Mouse (Mus musculus) midbrain, embryonic 16.5 days (tissue): Measurements from ENCODE around the gene Cd9. TPM values are rescaled to one million over a fixed set of nuclear protein-coding genes. Genes with fewer than 3 reads are reported as not detected.

ENCODE experiments used
- ATAC-seq: fragments of 200-750 bp; cut with Nextera tagmentation; 2 replicates; pipeline ENCODE4 v1.8.0; 2017; ENCODE audit warnings: moderate TSS enrichment
- H3K27ac ChIP-seq: fragments of 300-500 bp; sonication (generic); 2 replicates; pipeline ENCODE4 v1.5.1; 2014; ENCODE audit warnings: mild to moderate bottlenecking, low read length, mixed read lengths
- H3K27me3 ChIP-seq: fragments of 300-500 bp; sonication (generic); 2 replicates; pipeline ENCODE4 v1.6.1; 2014; ENCODE audit warnings: low read depth, low read length, mixed read lengths; ENCODE audit not compliant: control insufficient read depth, insufficient read depth
- H3K36me3 ChIP-seq: fragments of 300-500 bp; sonication (generic); 2 replicates; pipeline ENCODE4 v1.6.1; 2014; ENCODE audit warnings: mild to moderate bottlenecking, low read length, moderate library complexity, mixed read lengths; ENCODE audit not compliant: control insufficient read depth, insufficient read depth
- H3K4me1 ChIP-seq: fragments of 300-500 bp; sonication (generic); 2 replicates; pipeline ENCODE4 v1.6.1; 2014; ENCODE audit warnings: mild to moderate bottlenecking, low read length, mixed read lengths; ENCODE audit not compliant: control insufficient read depth, insufficient read depth
- H3K4me2 ChIP-seq: fragments of 300-500 bp; sonication (generic); 2 replicates; pipeline ENCODE4 v1.6.1; 2014; ENCODE audit warnings: mild to moderate bottlenecking, low read length, mixed read lengths
- H3K4me3 ChIP-seq: fragments of 300-500 bp; sonication (generic); 2 replicates; pipeline ENCODE4 v1.5.1; 2014; ENCODE audit warnings: low read depth, mild to moderate bottlenecking, low read length, moderate library complexity, mixed read lengths
- H3K9ac ChIP-seq: fragments of 300-500 bp; sonication (generic); 2 replicates; pipeline ENCODE4 v1.6.1; 2014; ENCODE audit warnings: low read depth, low read length, mixed read lengths
- H3K9me3 ChIP-seq: fragments of 300-500 bp; sonication (generic); replicated peaks from 2 replicates; pipeline ENCODE4 v1.6.1; 2014; ENCODE audit warnings: mild to moderate bottlenecking, low read length, mixed read lengths; ENCODE audit not compliant: control insufficient read depth, poor library complexity, severe bottlenecking
- WGBS: fragments of 180-500 bp; shearing (Covaris S2); extraction: QIAGEN DNeasy Blood & Tissue Kit; methylation state at CpG from one replicate; pipeline ENCODE4 v1.1.7; 2014; 5-methylcytosine and 5-hydroxymethylcytosine counted together
- polyA plus RNA-seq: library from polyadenylated mRNA; unstranded; fragments of >200 nt; fragmentation: Nextera tagmentation; extraction: Ambion mirVana; gene quantifications from 2 replicates; pipeline ENCODE4 v1.2.1, GENCODE M21; 2015

Cd9 gene
- polyA plus RNA-seq, 1 experiment from 2014 or later: 88.0 TPM

DNA sequence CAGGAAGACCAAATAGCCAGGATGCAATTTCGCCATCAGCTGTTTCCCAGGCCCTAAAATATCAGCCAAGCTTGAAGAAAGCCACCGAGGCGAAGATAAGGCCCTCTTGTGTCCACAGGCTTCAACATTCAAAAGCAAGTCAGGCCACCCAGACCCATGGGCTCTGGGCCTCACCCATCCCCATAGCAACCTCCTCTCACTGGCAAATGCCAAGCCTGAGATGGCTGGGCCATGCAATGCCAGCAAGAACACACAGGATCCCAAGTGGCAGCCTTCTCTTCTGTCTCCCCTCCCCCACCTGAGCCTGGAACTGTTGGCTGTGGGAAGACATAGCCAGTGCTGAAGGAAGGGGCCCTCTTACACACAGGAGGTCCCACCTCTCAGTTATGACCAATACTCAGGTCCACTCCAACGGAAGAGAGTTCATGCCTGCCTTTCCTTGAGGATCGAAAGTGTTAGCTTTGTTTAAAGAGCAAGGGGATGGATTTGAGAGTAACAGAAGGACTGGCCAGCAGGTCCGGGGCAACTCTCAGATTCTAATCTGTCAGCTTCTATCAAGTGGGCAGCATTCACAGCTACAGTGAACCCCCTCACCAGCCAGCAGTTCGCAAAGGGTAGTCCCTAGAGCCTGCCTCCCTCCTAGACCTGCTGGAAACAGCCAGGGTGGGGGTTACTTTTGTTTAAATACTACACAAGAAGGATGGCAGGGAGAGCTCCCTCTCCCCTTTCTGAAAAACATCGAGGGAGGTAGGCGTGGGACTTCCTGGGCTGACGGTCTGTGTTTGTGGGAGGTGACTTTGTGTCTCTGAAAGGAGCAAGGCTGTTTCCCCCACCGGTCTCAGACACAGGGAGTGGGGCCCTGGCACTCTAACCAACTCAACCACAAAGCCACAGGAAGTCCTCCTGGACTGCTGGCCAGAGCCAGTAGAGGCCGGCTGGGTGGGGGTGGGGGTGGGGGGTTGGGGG lies 13.9 kb downstream of the Cd9 start:
- ATAC-seq: peak; percentile 88

DNA sequence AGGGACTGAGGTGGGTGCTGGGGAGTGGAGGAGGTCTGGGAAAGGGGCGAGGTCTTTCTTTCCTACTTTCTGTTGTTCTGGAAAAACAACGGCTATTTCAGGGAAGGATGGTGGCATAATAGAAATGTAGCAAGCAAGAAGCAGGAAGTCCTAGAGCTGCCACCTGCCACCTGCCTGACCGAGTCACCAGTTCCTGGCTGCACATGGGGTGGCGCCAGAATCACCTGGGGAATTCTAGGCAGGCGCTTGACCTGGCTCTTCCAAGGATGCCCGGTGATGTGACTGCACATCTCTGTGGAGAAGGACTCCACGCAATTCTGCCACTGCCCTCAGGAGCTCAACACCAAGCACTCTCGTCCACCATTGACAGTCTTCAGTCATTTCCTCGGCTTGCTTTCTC lies 15.2 kb downstream of the Cd9 start:
- Histone ChIP-seq H3K9me3 (no peaks in the 10 kb centered on the region), H3K27me3 (no peaks in the 10 kb centered on the region), H3K4me2 (no peak overlapping the region), H3K36me3 (no peaks in the 10 kb centered on the region), H3K4me3 (no peak overlapping the region), H3K27ac (no peak overlapping the region), H3K4me1 (peaks cover 8% of the 10 kb centered on the region), H3K9ac (no peak overlapping the region)
- WGBS: 94% methylated on average over 9 of the region's 9 CpGs
- ATAC-seq: no peak

More for the DNA sequence above, 13.9 kb downstream of the Cd9 start:
- Histone ChIP-seq H3K9me3 (no peaks in the 10 kb centered on the region), H3K36me3 (no peaks in the 10 kb centered on the region), H3K4me3 (no peak overlapping the region), H3K27ac (peak overlapping the region; percentile 79), H3K27me3 (no peaks in the 10 kb centered on the region), H3K4me1 (peaks cover 8% of the 10 kb centered on the region), H3K4me2 (no peak overlapping the region), H3K9ac (no peak overlapping the region)
- 37% methylated on average over 11 of the region's 12 CpGs for WGBS

- H3K27me3 ChIP-seq: no peaks in the 10 kb centered on the region
- ATAC-seq: no peak
Measured at GRCm38 (mm10) chr6:125478135-125479128, 16.2 kb downstream of the Cd9 start.

DNA sequence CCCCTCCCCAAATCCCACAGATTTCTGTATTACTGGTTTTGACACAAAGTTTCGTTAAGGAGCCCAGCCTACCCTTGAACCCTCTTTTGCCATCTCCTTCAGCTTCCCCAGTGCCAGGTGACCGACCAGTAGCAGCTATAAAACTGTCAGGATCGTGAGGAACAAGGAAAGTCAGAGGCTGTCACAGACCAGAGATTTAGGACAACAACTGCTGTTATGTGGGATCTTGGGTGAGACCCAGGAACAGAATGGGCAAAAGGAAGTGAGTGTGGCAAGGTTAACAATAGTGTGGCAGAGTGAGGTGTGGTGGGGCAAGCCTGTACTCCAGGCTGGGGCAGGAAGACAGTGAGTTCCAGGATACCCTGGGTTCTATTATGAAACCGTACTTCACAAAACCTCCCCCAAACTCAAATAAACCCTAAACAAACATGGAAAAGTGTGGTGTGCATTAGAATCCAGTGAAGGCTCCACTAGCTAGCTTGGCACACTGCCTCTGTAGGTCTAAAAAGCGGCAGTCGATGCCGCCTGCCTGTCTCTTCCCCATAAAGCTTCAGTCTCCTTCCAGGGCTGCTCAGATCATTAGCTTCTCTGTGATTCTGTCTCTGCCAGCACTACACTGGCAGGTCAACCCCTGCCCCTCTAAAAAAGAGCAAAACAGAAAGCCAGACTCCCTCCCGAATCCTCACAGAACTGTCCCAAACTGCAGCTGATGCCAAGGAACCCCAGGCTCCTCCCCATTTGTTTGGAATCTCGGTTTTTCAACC lies 17.6 kb downstream of the Cd9 start:
- Histone ChIP-seq H3K4me3 (no peak overlapping the region), H3K36me3 (no peaks in the 10 kb centered on the region), H3K4me2 (no peak overlapping the region), H3K27me3 (no peaks in the 10 kb centered on the region), H3K9ac (no peak overlapping the region), H3K27ac (peak overlapping the region; percentile 8; the same call in 1 of the 2 replicates), H3K9me3 (no peaks in the 10 kb centered on the region), H3K4me1 (peaks cover 8% of the 10 kb centered on the region)
- WGBS: 74% methylated on average over 9 of the region's 9 CpGs
- ATAC-seq: no peak

More at GRCm38 (mm10) chr6:125478135-125479128, 16.2 kb downstream of the Cd9 start:
- H3K4me2 ChIP-seq: no peak overlapping the region
- H3K4me1 ChIP-seq: peaks cover 8% of the 10 kb centered on the region
- H3K36me3 ChIP-seq: no peaks in the 10 kb centered on the region
- no peak overlapping the region for H3K9ac ChIP-seq
- no peaks in the 10 kb centered on the region for H3K9me3 ChIP-seq
- 89% methylated on average over 16 of the region's 16 CpGs for WGBS
- H3K4me3 ChIP-seq: no peak overlapping the region
- H3K27ac ChIP-seq: no peak overlapping the region

GRCm38 (mm10) chr6:125476090-125476489 lies 18.5 kb downstream of the Cd9 start:
- WGBS: 39% methylated on average over 8 of the region's 8 CpGs
- no peak overlapping the region for H3K4me2 ChIP-seq
- no peak overlapping the region for H3K9ac ChIP-seq
- H3K9me3 ChIP-seq: no peaks in the 10 kb centered on the region
- no peak for ATAC-seq
- peaks cover 8% of the 10 kb centered on the region for H3K4me1 ChIP-seq
- H3K27me3 ChIP-seq: no peaks in the 10 kb centered on the region
- no peak overlapping the region for H3K4me3 ChIP-seq
- H3K36me3 ChIP-seq: no peaks in the 10 kb centered on the region
- H3K27ac ChIP-seq: no peak overlapping the region

GRCm38 (mm10) chr6:125475184-125475583 lies 19.4 kb downstream of the Cd9 start:
- Histone ChIP-seq H3K27ac (no peak overlapping the region), H3K27me3 (no peaks in the 10 kb centered on the region), H3K4me3 (no peak overlapping the region), H3K4me1 (peaks cover under 1% of the 10 kb centered on the region; the same call in 1 of the 2 replicates), H3K4me2 (no peak overlapping the region), H3K36me3 (no peaks in the 10 kb centered on the region), H3K9me3 (no peaks in the 10 kb centered on the region), H3K9ac (no peak overlapping the region)
- WGBS: 41% methylated on average over 1 of the region's 1 CpGs
- ATAC-seq: no peak

- no peak overlapping the region for H3K4me2 ChIP-seq
- no peak overlapping the region for H3K9ac ChIP-seq
- H3K27me3 ChIP-seq: no peaks in the 10 kb centered on the region
- no peaks in the 10 kb centered on the region for H3K36me3 ChIP-seq
- 89% methylated on average over 5 of the region's 5 CpGs for WGBS
- no peaks in the 10 kb centered on the region for H3K9me3 ChIP-seq
- no peak overlapping the region for H3K27ac ChIP-seq
- no peaks in the 10 kb centered on the region for H3K4me1 ChIP-seq
- ATAC-seq: no peak
- H3K4me3 ChIP-seq: no peak overlapping the region
Measured at GRCm38 (mm10) chr6:125473939-125474338, 20.7 kb downstream of the Cd9 start.

DNA sequence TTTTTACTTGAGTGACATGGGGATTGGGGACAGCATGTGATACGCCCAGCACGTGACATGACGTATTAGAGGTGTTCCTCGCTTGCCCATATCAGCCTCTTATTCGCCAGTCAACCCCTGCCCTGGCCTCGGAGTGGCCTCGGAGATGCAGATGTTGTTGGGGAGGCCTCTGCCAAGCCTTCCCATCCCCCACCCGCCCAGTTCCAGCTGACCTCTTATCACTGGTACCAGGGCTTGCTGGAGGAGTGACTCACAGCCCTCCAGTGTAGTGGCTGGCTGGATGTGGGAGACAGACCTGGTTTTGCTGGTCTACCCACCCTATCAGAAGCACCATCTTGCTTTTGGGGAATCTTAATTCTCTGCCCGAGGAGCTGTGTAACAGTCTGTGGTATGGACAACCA lies 21.3 kb downstream of the Cd9 start:
- Histone ChIP-seq H3K4me2 (no peak overlapping the region), H3K9me3 (no peaks in the 10 kb centered on the region)
- 91% methylated on average over 9 of the region's 9 CpGs for WGBS

More for the DNA sequence above, 21.3 kb downstream of the Cd9 start:
- Histone ChIP-seq H3K9ac (no peak overlapping the region), H3K27ac (no peak overlapping the region), H3K27me3 (no peaks in the 10 kb centered on the region), H3K36me3 (no peaks in the 10 kb centered on the region), H3K4me3 (no peak overlapping the region), H3K4me1 (0 out of 2 replicates have a peak, but pooled peaks cover 3% of the 10 kb centered on the region)
- ATAC-seq: no peak
